Mouse (Mus musculus) thymus, adult 2 months (tissue): ENCODE data around the gene St7l. TPM values are rescaled to one million over a fixed set of nuclear protein-coding genes. Genes with fewer than 3 reads are reported as not detected.

Experiments used
- DNase-seq: peaks from one replicate; pipeline ENCODE4 v3.0.0; 2021
- H3K27ac ChIP-seq: fragments of 200-500 bp; 2 replicates; pipeline ENCODE4 v1.5.1; 2012; ENCODE audit warnings: low read length, control low read depth; ENCODE audit not compliant: control insufficient read depth, insufficient read depth
- H3K27me3 ChIP-seq: fragments of 200-500 bp; 2 replicates; pipeline ENCODE4 v1.6.1; 2012; ENCODE audit warnings: mild to moderate bottlenecking, low read length, moderate library complexity, mixed read lengths; ENCODE audit not compliant: control insufficient read depth, insufficient read depth
- H3K36me3 ChIP-seq: fragments of 200-500 bp; 2 replicates; pipeline ENCODE4 v1.6.1; 2012; ENCODE audit warnings: mild to moderate bottlenecking, low read length, moderate library complexity; ENCODE audit not compliant: control insufficient read depth, insufficient read depth
- H3K4me1 ChIP-seq: fragments of 200-500 bp; replicated peaks from 2 replicates; pipeline ENCODE4 v1.6.1; 2012; ENCODE audit warnings: low read length; ENCODE audit not compliant: control insufficient read depth, insufficient read depth
- H3K4me3 ChIP-seq: fragments of 200-500 bp; 2 replicates; pipeline ENCODE4 v1.5.1; 2012; ENCODE audit warnings: mild to moderate bottlenecking, low read length, control low read depth, moderate library complexity; ENCODE audit not compliant: control insufficient read depth, insufficient read depth
- CTCF ChIP-seq: fragments of 200-500 bp; IDR thresholded peaks from 2 replicates; pipeline ENCODE4 v1.5.1; 2012; ENCODE audit warnings: mild to moderate bottlenecking, control low read depth, low read length, moderate library complexity, borderline replicate concordance; ENCODE audit not compliant: control insufficient read depth, poor library complexity, insufficient read depth; ENCODE audit errors: extremely low read depth
- POLR2A ChIP-seq: fragments of 200-500 bp; IDR thresholded peaks from 2 replicates; pipeline ENCODE4 v1.6.1; 2012; ENCODE audit warnings: mild to moderate bottlenecking, low read length, control low read depth, moderate library complexity; ENCODE audit not compliant: control insufficient read depth, poor library complexity, insufficient read depth; ENCODE audit errors: extremely low read depth
- WGBS: fragments of 180-500 bp; shearing (Covaris S2); methylation state at CpG from one replicate; pipeline ENCODE4 v1.1.7; 2018; 5-methylcytosine and 5-hydroxymethylcytosine counted together
- polyA plus RNA-seq: library from polyadenylated mRNA; depleted of rRNA; stranded (reverse); fragments of >200 nt; gene quantifications from 2 replicates; pipeline ENCODE4 v1.2.3, GENCODE M21; 2012

Gene St7l
- polyA plus RNA-seq, 1 experiment, result 13.6 TPM

DNA sequence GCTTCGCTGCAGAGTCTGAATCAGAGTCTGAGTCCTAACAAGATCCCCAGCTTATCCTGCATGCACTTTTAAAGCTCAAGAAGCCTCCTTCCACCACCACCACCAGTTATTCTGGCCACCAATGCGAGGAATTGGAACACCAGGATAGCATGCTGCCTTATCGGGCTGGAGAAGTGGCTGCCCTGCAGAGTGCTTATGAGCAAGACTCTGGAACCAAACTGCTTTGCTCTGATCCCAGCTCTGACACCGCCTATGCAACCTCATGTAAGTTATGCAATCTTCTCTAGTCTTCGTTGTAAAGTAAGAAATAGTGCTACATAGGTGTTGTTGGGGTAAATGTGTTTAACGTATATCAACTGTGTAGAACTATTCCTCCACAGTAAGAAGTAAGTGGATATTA, 65.6 kb downstream of the St7l start:
- TF ChIP-seq POLR2A (no peak), CTCF (no peak)
- H3K36me3 ChIP-seq, result peaks cover 3% of the 10 kb centered on the region
- no peak overlapping the region for H3K4me3 ChIP-seq
- H3K27ac ChIP-seq, result no peak overlapping the region
- no peak for DNase-seq
- H3K27me3 ChIP-seq, result no peaks in the 10 kb centered on the region
- no peaks in the 10 kb centered on the region for H3K4me1 ChIP-seq
- 97% methylated on average over 6 of the region's 6 CpGs for WGBS

DNA sequence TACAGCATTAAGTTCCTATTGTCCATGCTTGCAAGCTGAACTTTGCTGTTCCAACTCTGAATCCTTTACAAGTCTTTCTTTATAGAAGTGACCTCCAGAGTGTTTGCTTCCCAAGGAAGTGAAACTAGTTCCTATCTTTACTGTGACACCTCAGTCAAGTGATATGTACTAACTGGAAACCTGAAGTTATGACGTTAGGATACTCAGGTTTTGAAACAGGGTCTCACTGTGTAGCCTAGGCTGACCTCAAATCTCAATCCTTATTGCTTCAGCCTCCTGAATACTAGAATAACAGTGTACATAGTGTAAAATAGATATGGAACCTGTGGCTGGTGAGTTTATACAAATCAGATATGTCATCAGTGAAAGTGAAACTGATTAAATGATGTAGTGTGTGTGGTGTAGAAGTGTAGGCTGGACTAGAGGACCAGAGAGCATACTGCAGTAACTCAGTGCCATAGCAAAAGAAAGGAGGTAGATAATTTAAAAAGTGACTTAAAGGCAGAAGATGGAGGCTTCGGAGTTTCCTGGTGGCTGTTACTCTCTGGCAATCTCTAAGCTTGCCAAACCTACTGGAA, 74.0 kb downstream of the St7l start:
- no peak overlapping the region for H3K27ac ChIP-seq
- WGBS, result 77% methylated on average over 2 of the region's 2 CpGs
- H3K36me3 ChIP-seq, result peaks cover 4% of the 10 kb centered on the region; the same call in 1 of the 2 replicates
- TF ChIP-seq POLR2A, result no peak
- TF ChIP-seq CTCF, result no peak
- H3K4me3 ChIP-seq, result no peak overlapping the region
- no peaks in the 10 kb centered on the region for H3K4me1 ChIP-seq
- no peaks in the 10 kb centered on the region for H3K27me3 ChIP-seq
- DNase-seq, result no peak

GRCm38 (mm10) chr3:104938327-104938726, 74.5 kb downstream of the St7l start:
- DNase-seq, result no peak
- H3K36me3 ChIP-seq, result peaks cover 4% of the 10 kb centered on the region; the same call in 1 of the 2 replicates
- no peak overlapping the region for H3K27ac ChIP-seq
- no peak for TF ChIP-seq CTCF
- TF ChIP-seq POLR2A, result no peak
- no peaks in the 10 kb centered on the region for H3K4me1 ChIP-seq
- no peaks in the 10 kb centered on the region for H3K27me3 ChIP-seq
- H3K4me3 ChIP-seq, result no peak overlapping the region
- WGBS, result 90% methylated on average over 4 of the region's 4 CpGs

DNA sequence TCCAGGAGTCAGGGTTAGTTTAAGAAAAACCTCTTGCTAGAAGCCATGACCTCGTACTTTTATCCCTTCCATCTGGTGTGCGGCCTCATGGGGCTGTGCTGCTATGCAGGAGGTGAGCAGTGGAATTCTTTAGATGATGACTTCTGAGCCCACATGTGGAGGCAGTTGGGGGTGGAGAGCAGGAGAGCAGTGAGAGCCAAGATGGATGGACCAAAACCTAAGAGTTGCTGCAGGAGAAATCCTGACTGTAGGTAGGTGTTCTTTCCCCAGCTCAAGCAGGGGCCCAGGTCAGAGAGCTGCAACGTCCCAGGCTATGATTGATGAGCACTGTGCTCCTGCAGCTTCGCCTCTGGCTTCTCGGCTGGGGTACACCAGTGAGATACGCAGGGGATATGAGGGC, 76.9 kb downstream of the St7l start:
- H3K27ac ChIP-seq, result no peak overlapping the region
- TF ChIP-seq CTCF (no peak), POLR2A (no peak)
- no peaks in the 10 kb centered on the region for H3K27me3 ChIP-seq
- 93% methylated on average over 6 of the region's 6 CpGs for WGBS
- no peak for DNase-seq
- no peak overlapping the region for H3K4me3 ChIP-seq
- no peaks in the 10 kb centered on the region for H3K4me1 ChIP-seq
- no peaks in the 10 kb centered on the region for H3K36me3 ChIP-seq

GRCm38 (mm10) chr3:104942682-104943081, 78.9 kb downstream of the St7l start:
- Histone ChIP-seq H3K4me1 (no peaks in the 10 kb centered on the region), H3K27ac (no peak overlapping the region), H3K4me3 (no peak overlapping the region), H3K27me3 (no peaks in the 10 kb centered on the region), H3K36me3 (peaks cover 4% of the 10 kb centered on the region; the same call in 1 of the 2 replicates)
- no peak for TF ChIP-seq CTCF
- DNase-seq, result no peak
- WGBS, result 96% methylated on average over 5 of the region's 5 CpGs

DNA sequence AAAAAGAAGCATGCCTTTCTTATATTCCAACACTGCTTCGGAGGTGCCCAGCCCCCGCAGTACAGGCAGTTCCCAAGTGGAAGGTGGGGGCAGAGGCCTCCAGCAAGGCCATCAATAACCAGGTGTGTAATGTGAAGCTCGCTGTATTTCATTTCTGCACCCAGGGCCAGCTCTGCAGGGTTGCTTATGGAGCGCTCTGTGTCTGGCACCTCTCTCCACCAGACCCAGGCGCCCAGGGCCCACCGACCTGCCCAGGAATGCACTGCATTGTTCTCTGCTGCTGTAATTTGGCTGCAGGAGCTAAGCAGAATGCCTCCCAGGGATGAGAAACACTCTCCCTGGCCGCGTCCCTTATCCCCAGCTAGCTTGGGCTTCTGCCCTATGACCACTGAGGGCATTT, 79.5 kb downstream of the St7l start:
- no peaks in the 10 kb centered on the region for H3K27me3 ChIP-seq
- H3K27ac ChIP-seq, result no peak overlapping the region
- peaks cover 4% of the 10 kb centered on the region; the same call in 1 of the 2 replicates for H3K36me3 ChIP-seq
- H3K4me3 ChIP-seq, result no peak overlapping the region
- DNase-seq, result no peak
- TF ChIP-seq CTCF (no peak), POLR2A (no peak)
- no peaks in the 10 kb centered on the region for H3K4me1 ChIP-seq
- WGBS, result 96% methylated on average over 8 of the region's 8 CpGs

GRCm38 (mm10) chr3:104944894-104945293, 81.1 kb downstream of the St7l start:
- no peak for DNase-seq
- Histone ChIP-seq H3K4me1 (no peaks in the 10 kb centered on the region), H3K27ac (no peak overlapping the region), H3K27me3 (no peaks in the 10 kb centered on the region), H3K36me3 (peaks cover 4% of the 10 kb centered on the region; the same call in 1 of the 2 replicates), H3K4me3 (no peak overlapping the region)
- no peak for TF ChIP-seq CTCF
- no peak for TF ChIP-seq POLR2A
- 95% methylated on average over 9 of the region's 9 CpGs for WGBS
